Mouse (Mus musculus) MEL (cell line): ENCODE results near the gene Myt1l.

ENCODE experiments used
- CTCF ChIP-seq, 3 experiments: IDR thresholded peaks in 2 of 3; conservative IDR thresholded peaks in 1 of 3; 2 replicates each; pipeline ENCODE4 v1.5.1; 2011 to 2012; ENCODE audit warnings: low read length in 3 of 3, low read depth in 2 of 3, mild to moderate bottlenecking in 2 of 3, improper control_type of control experiment in 1 of 3, inconsistent platforms in 1 of 3, mixed read lengths in 1 of 3, moderate library complexity in 1 of 3; ENCODE audit not compliant: control insufficient read depth in 1 of 3, insufficient read depth in 1 of 3, poor library complexity in 1 of 3, severe bottlenecking in 1 of 3
- MAX ChIP-seq: IDR thresholded peaks from 2 replicates; pipeline ENCODE4 v1.6.1; 2011; ENCODE audit warnings: low read length, improper control_type of control experiment
- MEF2A ChIP-seq: IDR thresholded peaks from 2 replicates; pipeline ENCODE4 v1.6.1; 2014; ENCODE audit warnings: low read depth, mild to moderate bottlenecking, inconsistent platforms, low read length, improper control_type of control experiment; ENCODE audit not compliant: poor library complexity, insufficient replicate concordance, severe bottlenecking; ENCODE audit errors: extremely low read depth
- POLR2A ChIP-seq, 2 experiments: IDR thresholded peaks; 2 replicates each; pipeline ENCODE4 v1.6.1; 2011 to 2012; ENCODE audit warnings: low read length in 2 of 2, mild to moderate bottlenecking in 2 of 2, control low read depth in 1 of 2, improper control_type of control experiment in 1 of 2, low read depth in 1 of 2, moderate library complexity in 1 of 2; ENCODE audit not compliant: control insufficient read depth in 1 of 2, insufficient read depth in 1 of 2, poor library complexity in 1 of 2
- POLR2AphosphoS5 ChIP-seq: IDR thresholded peaks from 2 replicates; pipeline ENCODE4 v1.6.1; 2012; ENCODE audit warnings: low read depth, borderline replicate concordance, mild to moderate bottlenecking, inconsistent platforms, low read length, moderate library complexity, mixed read lengths
- ZNF384 ChIP-seq: IDR thresholded peaks from 2 replicates; pipeline ENCODE4 v1.6.1; 2012; ENCODE audit warnings: low read depth, mild to moderate bottlenecking, inconsistent platforms, low read length, improper control_type of control experiment

DNA sequence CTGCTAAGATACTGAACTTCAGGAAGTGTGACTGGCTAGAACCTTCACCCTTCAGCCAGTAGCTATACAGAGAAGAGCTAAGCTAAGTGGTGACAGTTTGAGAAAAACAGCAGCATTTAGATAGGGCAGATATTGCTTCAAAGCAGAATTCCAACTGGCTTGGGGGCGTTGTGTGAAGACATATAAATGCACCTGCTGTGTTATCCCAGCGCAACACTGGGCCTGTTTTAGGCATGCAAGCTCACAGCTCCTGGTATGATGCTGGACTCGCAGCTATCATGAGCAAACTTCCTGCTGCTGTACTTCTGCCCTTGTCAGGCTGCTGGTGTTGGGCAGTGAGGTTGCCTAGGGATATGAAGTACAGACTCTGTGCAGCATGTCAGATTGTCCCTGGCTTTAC lies 180.0 kb downstream of the Myt1l start:
- TF ChIP-seq MAX (no peak), CTCF (IDR thresholded peaks at IDR 0.05 in 2 of 3, conservative IDR thresholded peaks at IDR 0.05 in 1 of 3; ENCODE audit: control insufficient read depth in 1 of 3, insufficient read depth in 1 of 3, low read depth in 2 of 3, low read length in 3 of 3, poor library complexity in 1 of 3, severe bottlenecking in 1 of 3) (no peak), ZNF384 (no peak), POLR2AphosphoS5 (no peak), MEF2A (no peak), POLR2A (IDR thresholded peaks at IDR 0.05; ENCODE audit: control insufficient read depth in 1 of 2, insufficient read depth in 1 of 2, low read depth in 1 of 2, low read length in 2 of 2, poor library complexity in 1 of 2) (no peak)
